8 mouse cellular contexts compared by ENCODE assay signal in the genomic region with DNA sequence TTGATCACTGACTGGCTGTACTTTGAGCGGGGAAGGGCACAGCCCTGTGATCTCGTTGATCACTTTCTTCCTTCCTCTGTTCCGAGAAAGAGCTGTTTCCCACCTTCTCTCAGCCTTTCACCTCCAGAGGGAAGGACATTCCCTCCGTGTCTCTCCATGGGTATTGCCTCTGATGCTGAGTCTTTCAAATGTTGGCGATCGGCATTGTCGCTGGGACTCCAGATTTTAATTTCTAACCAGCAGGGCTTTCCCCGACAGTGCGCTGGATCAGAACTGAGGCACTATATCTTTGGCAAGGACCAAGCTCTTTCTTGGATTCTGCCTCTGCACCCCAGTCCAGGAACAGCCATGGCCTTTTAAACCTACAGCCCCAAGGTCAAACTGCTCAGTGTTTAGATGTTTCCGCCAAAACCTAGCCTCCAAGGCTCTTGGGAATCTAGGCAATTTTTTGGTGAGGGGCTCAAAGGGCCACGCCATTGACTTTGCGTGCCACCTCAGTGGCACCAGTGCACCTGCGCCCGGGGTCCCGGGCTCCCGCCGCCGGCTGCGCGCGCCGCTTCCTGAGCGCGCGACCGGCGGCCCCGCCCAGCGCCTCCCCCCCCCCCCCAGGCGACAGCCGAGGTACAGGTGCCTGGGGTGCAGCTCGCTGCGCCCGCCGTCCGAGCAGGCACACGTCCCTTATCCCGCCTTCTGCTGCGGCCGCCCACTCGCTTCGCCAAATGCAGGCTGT. TPM values are rescaled to one million over a fixed set of nuclear protein-coding genes. Genes with fewer than 3 reads are reported as not detected.
DNase-seq lines count a peak whose midpoint lies in the region; ATAC-seq and TF ChIP-seq lines count a peak whose summit lies in the region.

A gene (plus strand): TSS at position 608 of the 730 bp plus-strand sequence.

- ATAC-seq in kidney, embryonic 14.5 days (ENCODE audit: low FRiP score, low TSS enrichment), result 0 out of 2 replicates have a peak, but pooled peaks have one; percentile 11
- ATAC-seq in inflammation-experienced regulatory T-cells, adult 6 months, result peak; percentile 24
- ATAC-seq in midbrain, embryonic 16.5 days, result no peak

- peaks cover 13% of the 10 kb centered on the region; the same call in 1 of the 2 replicates for H3K27me3 ChIP-seq in kidney, embryonic 14.5 days (ENCODE audit: control insufficient read depth, insufficient read depth, low read length)
- H3K27me3 ChIP-seq in midbrain, embryonic 16.5 days (ENCODE audit: control insufficient read depth, insufficient read depth, low read depth, low read length), result no peaks in the 10 kb centered on the region

- H3K9ac ChIP-seq in kidney, embryonic 14.5 days (ENCODE audit: low read depth, low read length), result peak within 1 kb of the TSS; percentile 50; the same call in 1 of the 2 replicates
- H3K9ac ChIP-seq in midbrain, embryonic 16.5 days (ENCODE audit: low read depth, low read length), result peak within 1 kb of the TSS; percentile 12; the same call in 1 of the 2 replicates

- no peaks in the 10 kb centered on the region for H3K36me3 ChIP-seq in kidney, embryonic 14.5 days (ENCODE audit: control insufficient read depth, insufficient read depth, low read length)
- H3K36me3 ChIP-seq in midbrain, embryonic 16.5 days (ENCODE audit: control insufficient read depth, insufficient read depth, low read length), result no peaks in the 10 kb centered on the region

- H3K9me3 ChIP-seq in kidney, embryonic 14.5 days (ENCODE audit: control insufficient read depth, low read length), result no peaks in the 10 kb centered on the region
- H3K9me3 ChIP-seq in midbrain, embryonic 16.5 days (replicated peaks; ENCODE audit: control insufficient read depth, low read length, poor library complexity, severe bottlenecking), result no peaks in the 10 kb centered on the region

- no peak within 1 kb of the TSS for H3K27ac ChIP-seq in kidney, embryonic 14.5 days (ENCODE audit: low read depth, low read length)
- H3K27ac ChIP-seq in bone marrow, adult 2 months (ENCODE audit: control insufficient read depth, insufficient read depth, low read depth, low read length, poor library complexity), result peak within 1 kb of the TSS; percentile 39
- H3K27ac ChIP-seq in midbrain, embryonic 16.5 days (ENCODE audit: low read length), result peak within 1 kb of the TSS; percentile 83; the same call in 1 of the 2 replicates

- TF ChIP-seq CTCF in bone marrow, adult 2 months (IDR thresholded peaks at IDR 0.05; ENCODE audit: control insufficient read depth, insufficient read depth, low read length), result no peak

- WGBS in kidney, embryonic 14.5 days, result 7% methylated on average over 35 of the region's 42 CpGs
- WGBS in bone marrow, adult 2 months, result 6% methylated on average over 42 of the region's 42 CpGs
- WGBS in midbrain, embryonic 16.5 days, result 4% methylated on average over 41 of the region's 42 CpGs

- DNase-seq in kidney, adult 9 months, result no peak
- no peak for DNase-seq in frontal cortex, postnatal 36 days (ENCODE audit: low spot score in 2 of 2)
- no peak for DNase-seq in right cerebral cortex, adult 2 months (ENCODE audit: low spot score in 2 of 2)
- no peak for DNase-seq in MN1 (ENCODE audit: low spot score)

- 0 out of 2 replicates have a peak, but pooled peaks have one; percentile 16 for TF ChIP-seq POLR2A in bone marrow, adult 2 months (IDR thresholded peaks at IDR 0.05; ENCODE audit: borderline replicate concordance, control insufficient read depth, low read depth, low read length)

- peak within 1 kb of the TSS; percentile 70 for H3K4me2 ChIP-seq in kidney, embryonic 14.5 days (replicated peaks; ENCODE audit: low read depth, low read length)
- H3K4me2 ChIP-seq in midbrain, embryonic 16.5 days (ENCODE audit: low read length), result peak within 1 kb of the TSS; percentile 72

- H3K4me1 ChIP-seq in kidney, embryonic 14.5 days (ENCODE audit: control insufficient read depth, insufficient read depth, low read length), result peaks cover 15% of the 10 kb centered on the region
- no peaks in the 10 kb centered on the region for H3K4me1 ChIP-seq in bone marrow, adult 2 months (ENCODE audit: control insufficient read depth, insufficient read depth, low read length)
- peaks cover 41% of the 10 kb centered on the region for H3K4me1 ChIP-seq in midbrain, embryonic 16.5 days (ENCODE audit: control insufficient read depth, insufficient read depth, low read length)

- H3K4me3 ChIP-seq in kidney, embryonic 14.5 days (ENCODE audit: low read length), result peak within 1 kb of the TSS; percentile 38
- H3K4me3 ChIP-seq in bone marrow, adult 2 months (replicated peaks; ENCODE audit: control insufficient read depth, low read depth, low read length), result peak within 1 kb of the TSS; percentile 50
- peak within 1 kb of the TSS; percentile 29 for H3K4me3 ChIP-seq in midbrain, embryonic 16.5 days (ENCODE audit: low read depth, low read length)

RNA-seq across cellular contexts. Expression of the gene that starts here (rescaled TPM):
- 13.8 and 15.2 TPM in 2 replicates for polyA plus RNA-seq in kidney, embryonic 14.5 days (2014; fragmentation: Nextera tagmentation; extraction: Ambion mirVana)
- 4.9 and 5.0 TPM in 2 replicates for polyA plus RNA-seq in bone marrow, adult 2 months (2011; ENCODE audit: insufficient read depth, insufficient read length, low replicate concordance, missing spikeins)
- 100 to 1,000 TPM; 537 to 839 (median 722) TPM for polyA plus RNA-seq in inflammation-experienced regulatory T-cells, adult 6 months (2017; shearing (Covaris generic))
- 3.6 and 4.9 TPM in 2 replicates for polyA plus RNA-seq in midbrain, embryonic 16.5 days (2015; fragmentation: Nextera tagmentation; extraction: Ambion mirVana)

Comparison
In these comparisons a context has a peak if more than half of its experiments do, and no peak if none do; other contexts are left out.
1. RNA of the gene that starts here (polyA plus RNA-seq): 537 to 839 TPM in inflammation-experienced regulatory T-cells, adult 6 months; 13.8 to 15.2 TPM in kidney, embryonic 14.5 days, 4.9 to 5.0 TPM in bone marrow, adult 2 months and 3.6 to 4.9 TPM in midbrain, embryonic 16.5 days; every median in the first group is over 10 times any median in the second.
2. Peak in every context shown above with its lines, with median percentiles within 50 percentile points of each other: H3K4me3 ChIP-seq.